Mouse (Mus musculus) stomach, embryonic 16.5 days (tissue): ENCODE data around the gene Hagh. TPM values are rescaled to one million over a fixed set of nuclear protein-coding genes. Genes with fewer than 3 reads are reported as not detected.

Experiments used
- ATAC-seq: fragments of 200-750 bp; cut with Nextera tagmentation; 2 replicates; pipeline ENCODE4 v1.8.0; 2017; ENCODE audit warnings: moderate number of reproducible peaks, moderate TSS enrichment; ENCODE audit not compliant: insufficient read depth, low FRiP score
- H3K27ac ChIP-seq: fragments of 300-500 bp; sonication (generic); 2 replicates; pipeline ENCODE4 v1.5.1; 2014; ENCODE audit warnings: low read length
- H3K27me3 ChIP-seq: fragments of 300-500 bp; sonication (generic); 2 replicates; pipeline ENCODE4 v1.6.1; 2014; ENCODE audit warnings: low read length, control low read depth, mixed read lengths; ENCODE audit not compliant: control insufficient read depth, insufficient read depth
- H3K36me3 ChIP-seq: fragments of 300-500 bp; sonication (generic); 2 replicates; pipeline ENCODE4 v1.6.1; 2014; ENCODE audit warnings: low read length; ENCODE audit not compliant: control insufficient read depth, insufficient read depth
- H3K4me1 ChIP-seq: fragments of 300-500 bp; sonication (generic); 2 replicates; pipeline ENCODE4 v1.6.1; 2014; ENCODE audit warnings: low read length, control low read depth, mixed read lengths; ENCODE audit not compliant: control insufficient read depth, insufficient read depth
- H3K4me2 ChIP-seq: fragments of 300-500 bp; sonication (generic); 2 replicates; pipeline ENCODE4 v1.6.1; 2014; ENCODE audit warnings: low read depth, low read length, mixed read lengths
- H3K4me3 ChIP-seq: fragments of 300-500 bp; sonication (generic); replicated peaks from 2 replicates; pipeline ENCODE4 v1.5.1; 2014; ENCODE audit warnings: mild to moderate bottlenecking, low read length
- H3K9ac ChIP-seq: fragments of 300-500 bp; sonication (generic); 2 replicates; pipeline ENCODE4 v1.6.1; 2014; ENCODE audit warnings: low read length
- H3K9me3 ChIP-seq: fragments of 300-500 bp; sonication (generic); replicated peaks from 2 replicates; pipeline ENCODE4 v1.6.1; 2016; ENCODE audit warnings: low read length, control low read depth; ENCODE audit not compliant: control insufficient read depth
- WGBS: fragments of 180-500 bp; shearing (Covaris S2); extraction: QIAGEN DNeasy Blood & Tissue Kit; methylation state at CpG from one replicate; pipeline ENCODE4 v1.1.7; 2014; 5-methylcytosine and 5-hydroxymethylcytosine counted together
- polyA plus RNA-seq: library from polyadenylated mRNA; unstranded; fragments of >200 nt; fragmentation: Nextera tagmentation; extraction: Ambion mirVana; gene quantifications from 2 replicates; pipeline ENCODE4 v1.2.1, GENCODE M21; 2015

The Hagh gene
- polyA plus RNA-seq, 1 experiment from 2014 or later, result 50.9 TPM

GRCm38 (mm10) chr17:24812215-24812614 lies 27.7 kb upstream of the Hagh start:
- H3K9me3 ChIP-seq, result no peaks in the 10 kb centered on the region
- no peak overlapping the region for H3K4me2 ChIP-seq
- H3K36me3 ChIP-seq, result no peaks in the 10 kb centered on the region
- H3K4me1 ChIP-seq, result no peaks in the 10 kb centered on the region
- WGBS, result 25% methylated on average over 2 of the region's 2 CpGs
- H3K27me3 ChIP-seq, result no peaks in the 10 kb centered on the region
- no peak overlapping the region for H3K4me3 ChIP-seq
- no peak for ATAC-seq
- H3K27ac ChIP-seq, result no peak overlapping the region
- H3K9ac ChIP-seq, result no peak overlapping the region

GRCm38 (mm10) chr17:24815256-24815655 lies 24.7 kb upstream of the Hagh start:
- 78% methylated on average over 5 of the region's 5 CpGs for WGBS
- Histone ChIP-seq H3K4me2 (no peak overlapping the region), H3K27me3 (no peaks in the 10 kb centered on the region), H3K36me3 (no peaks in the 10 kb centered on the region), H3K9ac (no peak overlapping the region), H3K9me3 (no peaks in the 10 kb centered on the region), H3K27ac (no peak overlapping the region), H3K4me3 (no peak overlapping the region), H3K4me1 (no peaks in the 10 kb centered on the region)
- no peak for ATAC-seq

GRCm38 (mm10) chr17:24817503-24817902 lies 22.4 kb upstream of the Hagh start:
- no peak overlapping the region for H3K9ac ChIP-seq
- no peak for ATAC-seq
- no peak overlapping the region for H3K4me2 ChIP-seq
- H3K9me3 ChIP-seq, result no peaks in the 10 kb centered on the region
- WGBS, result 24% methylated on average over 1 of the region's 1 CpGs
- no peaks in the 10 kb centered on the region for H3K36me3 ChIP-seq
- no peaks in the 10 kb centered on the region for H3K27me3 ChIP-seq
- no peak overlapping the region for H3K27ac ChIP-seq
- H3K4me1 ChIP-seq, result no peaks in the 10 kb centered on the region
- no peak overlapping the region for H3K4me3 ChIP-seq

GRCm38 (mm10) chr17:24818172-24818571 lies 21.8 kb upstream of the Hagh start:
- Histone ChIP-seq H3K9ac (no peak overlapping the region), H3K9me3 (no peaks in the 10 kb centered on the region), H3K27me3 (no peaks in the 10 kb centered on the region), H3K4me1 (no peaks in the 10 kb centered on the region), H3K27ac (no peak overlapping the region), H3K4me3 (no peak overlapping the region), H3K36me3 (no peaks in the 10 kb centered on the region), H3K4me2 (no peak overlapping the region)
- ATAC-seq, result no peak
- WGBS, result 36% methylated on average over 6 of the region's 6 CpGs

- 33% methylated on average over 2 of the region's 2 CpGs for WGBS
- H3K27ac ChIP-seq, result no peak overlapping the region
- H3K4me1 ChIP-seq, result no peaks in the 10 kb centered on the region
- H3K9me3 ChIP-seq, result no peaks in the 10 kb centered on the region
- H3K4me3 ChIP-seq, result no peak overlapping the region
- no peak for ATAC-seq
- H3K4me2 ChIP-seq, result no peak overlapping the region
- H3K9ac ChIP-seq, result no peak overlapping the region
- no peaks in the 10 kb centered on the region for H3K27me3 ChIP-seq
- H3K36me3 ChIP-seq, result no peaks in the 10 kb centered on the region
Measured at GRCm38 (mm10) chr17:24819469-24819868, 20.5 kb upstream of the Hagh start.

- no peak overlapping the region for H3K4me3 ChIP-seq
- ATAC-seq, result no peak
- no peaks in the 10 kb centered on the region for H3K9me3 ChIP-seq
- no peak overlapping the region for H3K4me2 ChIP-seq
- no peaks in the 10 kb centered on the region for H3K4me1 ChIP-seq
- H3K9ac ChIP-seq, result no peak overlapping the region
- 42% methylated on average over 3 of the region's 3 CpGs for WGBS
- no peaks in the 10 kb centered on the region for H3K27me3 ChIP-seq
- no peak overlapping the region for H3K27ac ChIP-seq
- H3K36me3 ChIP-seq, result no peaks in the 10 kb centered on the region
Measured at GRCm38 (mm10) chr17:24821351-24822280, 18.3 kb upstream of the Hagh start.

- H3K4me1 ChIP-seq, result no peaks in the 10 kb centered on the region
- no peak overlapping the region for H3K9ac ChIP-seq
- ATAC-seq, result no peak
- H3K27me3 ChIP-seq, result no peaks in the 10 kb centered on the region
- no peaks in the 10 kb centered on the region for H3K9me3 ChIP-seq
- no peaks in the 10 kb centered on the region for H3K36me3 ChIP-seq
- H3K4me2 ChIP-seq, result no peak overlapping the region; the same call in 1 of the 2 replicates
- H3K4me3 ChIP-seq, result peak overlapping the region; percentile 9; the same call in 1 of the 2 replicates
- peak overlapping the region; percentile 80 for H3K27ac ChIP-seq
- 49% methylated on average over 5 of the region's 5 CpGs for WGBS
Measured at GRCm38 (mm10) chr17:24840341-24840740, 398 bp downstream of the Hagh start.

GRCm38 (mm10) chr17:24841133-24841532 lies 1.2 kb downstream of the Hagh start:
- Histone ChIP-seq H3K27ac (peak overlapping the region; percentile 69; the same call in 1 of the 2 replicates), H3K4me2 (no peak overlapping the region), H3K36me3 (no peaks in the 10 kb centered on the region), H3K4me3 (no peak overlapping the region), H3K4me1 (no peaks in the 10 kb centered on the region), H3K27me3 (no peaks in the 10 kb centered on the region), H3K9ac (no peak overlapping the region), H3K9me3 (no peaks in the 10 kb centered on the region)
- no peak; the same call in 1 of the 2 replicates for ATAC-seq
- 49% methylated on average over 4 of the region's 4 CpGs for WGBS

GRCm38 (mm10) chr17:24842631-24843030 lies 2.7 kb downstream of the Hagh start:
- no peak overlapping the region for H3K27ac ChIP-seq
- no peak for ATAC-seq
- no peaks in the 10 kb centered on the region for H3K4me1 ChIP-seq
- H3K4me3 ChIP-seq, result no peak overlapping the region
- no peaks in the 10 kb centered on the region for H3K27me3 ChIP-seq
- H3K9me3 ChIP-seq, result no peaks in the 10 kb centered on the region
- H3K36me3 ChIP-seq, result no peaks in the 10 kb centered on the region
- H3K9ac ChIP-seq, result no peak overlapping the region
- H3K4me2 ChIP-seq, result no peak overlapping the region
- WGBS, result 47% methylated on average over 2 of the region's 2 CpGs
